Comparison of ENCODE assay signal across 10 mouse cellular contexts in genomic region chr3:137968820-137969486, GRCm38 (mm10). TPM values are rescaled to one million over a fixed set of nuclear protein-coding genes. Genes with fewer than 3 reads are reported as not detected.
DNase-seq lines count a peak whose midpoint lies in the region; ATAC-seq and TF ChIP-seq lines count a peak whose summit lies in the region.
"Had no signal": no experiment of that assay in that cellular context is flagged by ENCODE, and none has a peak within 500 bp of the region (broad histone marks: within the 10 kb centered on the region; RNA-seq: fewer than 3 reads in every experiment).

No protein-coding gene starts in this region.

- no peak overlapping the region for H3K9ac ChIP-seq in lung, postnatal 0 days (replicated peaks; ENCODE audit: low read depth)
- H3K9ac ChIP-seq in intestine, embryonic 16.5 days (ENCODE audit: low read depth, low read length): no peak overlapping the region
- H3K9ac ChIP-seq: lung, embryonic 15.5 days had no signal

- no peaks in the 10 kb centered on the region for H3K9me3 ChIP-seq in lung, postnatal 0 days (ENCODE audit: low read length)
- H3K9me3 ChIP-seq in intestine, embryonic 16.5 days (ENCODE audit: control insufficient read depth, low read length): no peaks in the 10 kb centered on the region
- H3K9me3 ChIP-seq: lung, embryonic 15.5 days had no signal

- no peak overlapping the region; the same call in 1 of the 2 replicates for H3K4me2 ChIP-seq in lung, postnatal 0 days (replicated peaks; ENCODE audit: low read depth, low read length)
- peak overlapping the region; percentile 11; the same call in 1 of the 2 replicates for H3K4me2 ChIP-seq in intestine, embryonic 16.5 days (ENCODE audit: low read depth, low read length)

- no peak for TF ChIP-seq CTCF in lung, postnatal 0 days (IDR thresholded peaks at IDR 0.05)
- TF ChIP-seq CTCF in small intestine, adult 2 months (IDR thresholded peaks at IDR 0.05; ENCODE audit: extremely low read depth, insufficient read length, insufficient replicate concordance, low read depth, low read length): no peak

- 0 out of 2 replicates have a peak, but pooled peaks have one; percentile 5 for TF ChIP-seq EP300 in lung, postnatal 0 days (IDR thresholded peaks at IDR 0.05)

- no peak for TF ChIP-seq POLR2A in small intestine, adult 2 months (IDR thresholded peaks at IDR 0.05; ENCODE audit: low read depth, low read length)

- H3K36me3 ChIP-seq in lung, postnatal 0 days (ENCODE audit: insufficient read depth, low read length): no peaks in the 10 kb centered on the region
- no peaks in the 10 kb centered on the region for H3K36me3 ChIP-seq in intestine, embryonic 16.5 days (ENCODE audit: control insufficient read depth, insufficient read depth, low read length)
- peaks cover 8% of the 10 kb centered on the region; the same call in 1 of the 2 replicates for H3K36me3 ChIP-seq in small intestine, adult 2 months (ENCODE audit: control insufficient read depth, insufficient read depth, low read length)
- H3K36me3 ChIP-seq: lung, embryonic 15.5 days had no signal

- no peak for DNase-seq in lung, postnatal 0 days (ENCODE audit: low spot score)
- DNase-seq in lung, postnatal 10 days: no peak
- peak; percentile 68 for DNase-seq in c-Kit-negative CD71-positive TER-119-positive erythroid progenitor cells, embryonic 14.5 days (ENCODE audit: low read depth, low spot score)
- no peak for DNase-seq in left cerebral cortex, adult 11 months (ENCODE audit: low spot score)
- DNase-seq in urinary bladder, adult 2 months (ENCODE audit: low spot score): no peak
- no peak for DNase-seq in right cerebral cortex, postnatal 10 days (ENCODE audit: low spot score in 2 of 2)
- DNase-seq: cerebellum, adult 8-10 months had no signal

- H3K27ac ChIP-seq in lung, postnatal 0 days (ENCODE audit: low read length): no peak overlapping the region
- H3K27ac ChIP-seq in intestine, embryonic 16.5 days (ENCODE audit: low read length): peak overlapping the region; percentile 40
- 0 out of 2 replicates have a peak overlapping the region, but pooled peaks have one; percentile 17 for H3K27ac ChIP-seq in small intestine, adult 2 months (ENCODE audit: insufficient read depth, low read depth, low read length)
- H3K27ac ChIP-seq: lung, embryonic 15.5 days had no signal

- ATAC-seq in lung, postnatal 0 days: 0 out of 2 replicates have a peak, but pooled peaks have one; percentile 13
- ATAC-seq in intestine, embryonic 16.5 days: peak; percentile 82

- 51% methylated on average over 9 of the region's 9 CpGs for WGBS in lung, postnatal 0 days
- 55% methylated on average over 9 of the region's 9 CpGs for WGBS in intestine, embryonic 16.5 days
- 19% methylated on average over 9 of the region's 9 CpGs for WGBS in small intestine, adult 2 months

- no peak overlapping the region for H3K4me3 ChIP-seq in lung, postnatal 0 days (ENCODE audit: low read depth, low read length)
- no peak overlapping the region for H3K4me3 ChIP-seq in intestine, embryonic 16.5 days (ENCODE audit: low read length)
- no peak overlapping the region for H3K4me3 ChIP-seq in small intestine, adult 2 months (ENCODE audit: low read depth, low read length)

- H3K4me1 ChIP-seq in lung, postnatal 0 days (ENCODE audit: insufficient read depth, low read depth, low read length): no peaks in the 10 kb centered on the region; the same call in 1 of the 2 replicates
- 0 out of 2 replicates have a peak, but pooled peaks cover 8% of the 10 kb centered on the region for H3K4me1 ChIP-seq in intestine, embryonic 16.5 days (ENCODE audit: control insufficient read depth, insufficient read depth, low read length)
- peaks cover 18% of the 10 kb centered on the region; the same call in 1 of the 2 replicates for H3K4me1 ChIP-seq in small intestine, adult 2 months (ENCODE audit: control insufficient read depth, insufficient read depth, insufficient read length, low read length)

- no peaks in the 10 kb centered on the region for H3K27me3 ChIP-seq in lung, postnatal 0 days (replicated peaks; ENCODE audit: insufficient read depth, low read length)
- no peaks in the 10 kb centered on the region for H3K27me3 ChIP-seq in intestine, embryonic 16.5 days (replicated peaks; ENCODE audit: control insufficient read depth, insufficient read depth, low read length)
- no peaks in the 10 kb centered on the region for H3K27me3 ChIP-seq in small intestine, adult 2 months (ENCODE audit: control insufficient read depth, insufficient read depth, low read length)
- H3K27me3 ChIP-seq: lung, embryonic 15.5 days had no signal

RNA-seq across cellular contexts. Expression of gene Dapp1, which starts 12.4 kb away (rescaled TPM):
- polyA plus RNA-seq in lung, postnatal 0 days (2015; fragmentation: Nextera tagmentation; extraction: Ambion mirVana): 7.9 and 8.9 TPM in 2 replicates
- polyA plus RNA-seq in intestine, embryonic 16.5 days (2015; fragmentation: Nextera tagmentation; extraction: Ambion mirVana): 35.8 and 41.6 TPM in 2 replicates
- 2.9 and 8.8 TPM in 2 replicates for polyA plus RNA-seq in small intestine, adult 2 months (2012; rRNA removed)
- 16.0 and 16.5 TPM in 2 replicates for polyA plus RNA-seq in urinary bladder, adult 2 months (2012; rRNA removed)

RNA-seq across cellular contexts. Expression of gene Lamtor3, which starts 50.6 kb away (rescaled TPM):
- polyA plus RNA-seq in lung, postnatal 0 days (2015; fragmentation: Nextera tagmentation; extraction: Ambion mirVana): 114 and 122 TPM in 2 replicates
- 160 and 162 TPM in 2 replicates for polyA plus RNA-seq in intestine, embryonic 16.5 days (2015; fragmentation: Nextera tagmentation; extraction: Ambion mirVana)
- 7.3 and 9.4 TPM in 2 replicates for polyA plus RNA-seq in small intestine, adult 2 months (2012; rRNA removed)
- 81.4 and 102 TPM in 2 replicates for polyA plus RNA-seq in urinary bladder, adult 2 months (2012; rRNA removed)
